Mouse (Mus musculus) MEL (cell line): ENCODE results near the gene Haus3. TPM values are rescaled to one million over a fixed set of nuclear protein-coding genes. Genes with fewer than 3 reads are reported as not detected.

ENCODE experiments used
- DNase-seq: peaks from one replicate; pipeline ENCODE4 v3.0.0; 2011; ENCODE audit warnings: low read depth, low spot score
- H3K27ac ChIP-seq: 2 replicates; pipeline ENCODE4 v1.5.1; 2012; ENCODE audit warnings: low read depth, mild to moderate bottlenecking, control low read depth, low read length, moderate library complexity; ENCODE audit not compliant: control insufficient read depth
- H3K27me3 ChIP-seq, 2 experiments: fragments of 150-350 bp in 1 of 2; sonication (generic) in 1 of 2; 2 replicates each; pipeline ENCODE4 v1.6.1; 2012; ENCODE audit warnings: low read length in 2 of 2, mild to moderate bottlenecking in 2 of 2, improper control_type of control experiment in 1 of 2, moderate library complexity in 1 of 2; ENCODE audit not compliant: insufficient read depth in 2 of 2, control insufficient read depth in 1 of 2
- H3K36me3 ChIP-seq, 2 experiments: 2 replicates each; pipeline ENCODE4 v1.6.1; 2012 to 2014; ENCODE audit warnings: low read length in 2 of 2, improper control_type of control experiment in 1 of 2, inconsistent platforms in 1 of 2, mild to moderate bottlenecking in 1 of 2; ENCODE audit not compliant: insufficient read depth in 2 of 2, control insufficient read depth in 1 of 2
- H3K4me1 ChIP-seq, 2 experiments: fragments of 150-350 bp in 1 of 2; sonication (generic) in 1 of 2; 2 replicates each; pipeline ENCODE4 v1.6.1; 2012; ENCODE audit warnings: low read length in 2 of 2, improper control_type of control experiment in 1 of 2, mild to moderate bottlenecking in 1 of 2; ENCODE audit not compliant: insufficient read depth in 2 of 2, control insufficient read depth in 1 of 2
- H3K4me3 ChIP-seq, 2 experiments: fragments of 150-350 bp in 1 of 2; sonication (generic) in 1 of 2; 2 replicates each; pipeline ENCODE4 v1.5.1; 2012; ENCODE audit warnings: low read depth in 2 of 2, low read length in 2 of 2, mild to moderate bottlenecking in 2 of 2, moderate library complexity in 2 of 2, control low read depth in 1 of 2, improper control_type of control experiment in 1 of 2; ENCODE audit not compliant: control insufficient read depth in 1 of 2, insufficient read depth in 1 of 2
- H3K79me2 ChIP-seq: 2 replicates; pipeline ENCODE4 v1.6.1; 2012; ENCODE audit warnings: mild to moderate bottlenecking, low read length, moderate library complexity; ENCODE audit not compliant: control insufficient read depth, poor library complexity, insufficient read depth
- H3K9ac ChIP-seq: 2 replicates; pipeline ENCODE4 v1.6.1; 2012; ENCODE audit warnings: low read depth, mild to moderate bottlenecking, control low read depth, low read length, moderate library complexity; ENCODE audit not compliant: control insufficient read depth, poor library complexity, severe bottlenecking
- H3K9me3 ChIP-seq: fragments of 150-350 bp; sonication (generic); replicated peaks from 2 replicates; pipeline ENCODE4 v1.6.1; 2012; ENCODE audit warnings: mild to moderate bottlenecking, low read length, improper control_type of control experiment, moderate library complexity; ENCODE audit not compliant: insufficient read depth
- CHD1 ChIP-seq: IDR thresholded peaks from 2 replicates; pipeline ENCODE4 v1.6.1; 2012; ENCODE audit warnings: low read depth, mild to moderate bottlenecking, inconsistent platforms, low read length, improper control_type of control experiment
- CTCF ChIP-seq, 3 experiments: IDR thresholded peaks in 2 of 3; conservative IDR thresholded peaks in 1 of 3; 2 replicates each; pipeline ENCODE4 v1.5.1; 2011 to 2012; ENCODE audit warnings: low read length in 3 of 3, low read depth in 2 of 3, mild to moderate bottlenecking in 2 of 3, improper control_type of control experiment in 1 of 3, inconsistent platforms in 1 of 3, mixed read lengths in 1 of 3, moderate library complexity in 1 of 3; ENCODE audit not compliant: control insufficient read depth in 1 of 3, insufficient read depth in 1 of 3, poor library complexity in 1 of 3, severe bottlenecking in 1 of 3
- EP300 ChIP-seq, 2 experiments: IDR thresholded peaks; 2 replicates each; pipeline ENCODE4 v1.6.1; 2011; ENCODE audit warnings: improper control_type of control experiment in 2 of 2, low read length in 2 of 2, low read depth in 1 of 2, mild to moderate bottlenecking in 1 of 2
- GABPA ChIP-seq: IDR thresholded peaks from 2 replicates; pipeline ENCODE4 v1.6.1; 2012; ENCODE audit warnings: low read depth, mild to moderate bottlenecking, inconsistent platforms, low read length, improper control_type of control experiment, moderate library complexity
- MAFK ChIP-seq: IDR thresholded peaks from 2 replicates; pipeline ENCODE4 v1.6.1; 2011; ENCODE audit warnings: low read depth, mild to moderate bottlenecking, low read length, improper control_type of control experiment, borderline replicate concordance
- MAX ChIP-seq: IDR thresholded peaks from 2 replicates; pipeline ENCODE4 v1.6.1; 2011; ENCODE audit warnings: low read length, improper control_type of control experiment
- MXI1 ChIP-seq: IDR thresholded peaks from 2 replicates; pipeline ENCODE4 v1.6.1; 2011; ENCODE audit warnings: mild to moderate bottlenecking, low read depth, low read length, improper control_type of control experiment
- MYC ChIP-seq: IDR thresholded peaks from 2 replicates; pipeline ENCODE4 v1.6.1; 2011; ENCODE audit warnings: low read depth, mild to moderate bottlenecking, low read length, improper control_type of control experiment, moderate library complexity
- POLR2A ChIP-seq, 2 experiments: IDR thresholded peaks; 2 replicates each; pipeline ENCODE4 v1.6.1; 2011 to 2012; ENCODE audit warnings: low read length in 2 of 2, mild to moderate bottlenecking in 2 of 2, control low read depth in 1 of 2, improper control_type of control experiment in 1 of 2, low read depth in 1 of 2, moderate library complexity in 1 of 2; ENCODE audit not compliant: control insufficient read depth in 1 of 2, insufficient read depth in 1 of 2, poor library complexity in 1 of 2
- POLR2AphosphoS2 ChIP-seq: IDR thresholded peaks from 2 replicates; pipeline ENCODE4 v1.6.1; 2011; ENCODE audit warnings: low read length, improper control_type of control experiment
- RAD21 ChIP-seq: IDR thresholded peaks from 2 replicates; pipeline ENCODE4 v1.6.1; 2011; ENCODE audit warnings: mild to moderate bottlenecking, low read depth, low read length, improper control_type of control experiment
- SMC3 ChIP-seq: IDR thresholded peaks from 2 replicates; pipeline ENCODE4 v1.6.1; 2011; ENCODE audit warnings: low read depth, low read length, improper control_type of control experiment
- TAL1 ChIP-seq: IDR thresholded peaks from 2 replicates; pipeline ENCODE4 v1.6.1; 2012; ENCODE audit warnings: mild to moderate bottlenecking, inconsistent platforms, low read length, moderate library complexity, mixed read lengths
- TCF12 ChIP-seq: IDR thresholded peaks from 2 replicates; pipeline ENCODE4 v1.6.1; 2014; ENCODE audit warnings: low read depth, mild to moderate bottlenecking, inconsistent platforms, low read length, improper control_type of control experiment, moderate library complexity
- ZC3H11A ChIP-seq: IDR thresholded peaks from 2 replicates; pipeline ENCODE4 v1.6.1; 2012; ENCODE audit warnings: low read depth, mild to moderate bottlenecking, inconsistent platforms, low read length, improper control_type of control experiment
- ZKSCAN1 ChIP-seq: IDR thresholded peaks from 2 replicates; pipeline ENCODE4 v1.6.1; 2012; ENCODE audit warnings: low read depth, mild to moderate bottlenecking, inconsistent platforms, low read length, improper control_type of control experiment, moderate library complexity
- ZMIZ1 ChIP-seq: IDR thresholded peaks from 2 replicates; pipeline ENCODE4 v1.6.1; 2012; ENCODE audit warnings: low read depth, mild to moderate bottlenecking, inconsistent platforms, low read length, improper control_type of control experiment, moderate library complexity
- ZNF384 ChIP-seq: IDR thresholded peaks from 2 replicates; pipeline ENCODE4 v1.6.1; 2012; ENCODE audit warnings: low read depth, mild to moderate bottlenecking, inconsistent platforms, low read length, improper control_type of control experiment
- polyA plus RNA-seq, 2 experiments: library from polyadenylated mRNA; stranded (reverse) in 1 of 2; unstranded in 1 of 2; fragments of >175 nt in 1 of 2; fragments of >200 nt in 1 of 2; gene quantifications; 2 replicates each; pipeline versions ENCODE4 v1.2.1 to v1.2.4; 2012; ENCODE audit warnings: low replicate concordance in 2 of 2, low read depth in 1 of 2; ENCODE audit not compliant: insufficient read length in 2 of 2, insufficient read depth in 1 of 2, missing spikeins in 1 of 2
- total RNA-seq: library from RNA; depleted of rRNA; stranded (reverse); fragments of 300-350 nt; gene quantifications from 2 replicates; pipeline ENCODE4 v1.2.3, GENCODE M21; 2012

Haus3 gene
- total and polyA plus RNA-seq, 3 experiments: 52.6 to 184 (median 54.0) TPM

GRCm38 (mm10) chr5:34191843-34192242, 22.5 kb upstream of the Haus3 start:
- Histone ChIP-seq H3K36me3 (peaks cover 0 to 8% of the 10 kb centered on the region in 2 experiments; a peak in 2 of 4 replicates), H3K79me2 (peaks cover 3% of the 10 kb centered on the region; the same call in 1 of the 2 replicates)
- TF ChIP-seq CTCF (IDR thresholded peaks at IDR 0.05 in 2 of 3, conservative IDR thresholded peaks at IDR 0.05 in 1 of 3; ENCODE audit: control insufficient read depth in 1 of 3, insufficient read depth in 1 of 3, low read depth in 2 of 3, low read length in 3 of 3, poor library complexity in 1 of 3, severe bottlenecking in 1 of 3) (peak in 2 of 3 experiments; percentile 71 to 72; a peak in 5 of 6 replicates), EP300 (IDR thresholded peaks at IDR 0.05; ENCODE audit: low read depth in 1 of 2, low read length in 2 of 2) (no peak), MAX (no peak), SMC3 (peak; percentile 87), MAFK (no peak), MYC (no peak), MXI1 (no peak), ZC3H11A (peak; percentile 54), ZNF384 (no peak), ZKSCAN1 (no peak), TAL1 (no peak), POLR2AphosphoS2 (no peak), RAD21 (peak; percentile 44)
- TF ChIP-seq, all 39 proteins: peak for 4
- H3K27ac ChIP-seq: no peak overlapping the region
- peaks cover 5 to 6% of the 10 kb centered on the region in 2 experiments for H3K27me3 ChIP-seq
- no peak overlapping the region for H3K9ac ChIP-seq
- H3K4me1 ChIP-seq: peaks cover 0 to 12% of the 10 kb centered on the region in 2 experiments; a peak in 2 of 4 replicates
- DNase-seq: peak; percentile 47
- no peaks in the 10 kb centered on the region for H3K9me3 ChIP-seq
- no peak overlapping the region for H3K4me3 ChIP-seq

GRCm38 (mm10) chr5:34191021-34191420, 21.7 kb upstream of the Haus3 start:
- H3K4me3 ChIP-seq: no peak overlapping the region
- TF ChIP-seq ZKSCAN1: no peak
- no peak for TF ChIP-seq ZMIZ1
- TF ChIP-seq POLR2A (IDR thresholded peaks at IDR 0.05; ENCODE audit: control insufficient read depth in 1 of 2, insufficient read depth in 1 of 2, low read depth in 1 of 2, low read length in 2 of 2, poor library complexity in 1 of 2): no peak
- no peak for TF ChIP-seq CHD1
- TF ChIP-seq GABPA: no peak
- TF ChIP-seq TCF12: no peak
- TF ChIP-seq, all 39 proteins: peak for 0
- no peak overlapping the region for H3K9ac ChIP-seq
- H3K27me3 ChIP-seq: peaks cover 5 to 6% of the 10 kb centered on the region in 2 experiments
- peaks cover 3% of the 10 kb centered on the region; the same call in 1 of the 2 replicates for H3K79me2 ChIP-seq
- no peak for DNase-seq
- no peak overlapping the region for H3K27ac ChIP-seq
- H3K4me1 ChIP-seq: peaks cover 0 to 18% of the 10 kb centered on the region in 2 experiments; a peak in 2 of 4 replicates
- peaks cover 0 to 8% of the 10 kb centered on the region in 2 experiments; a peak in 2 of 4 replicates for H3K36me3 ChIP-seq
- no peaks in the 10 kb centered on the region for H3K9me3 ChIP-seq
